Mouse (Mus musculus): Measurements from ENCODE around the gene Olfr552.
"Not testable (repeated sequence)": the region's sequence is repeated elsewhere in the genome, so short reads cannot be mapped to it uniquely, and the experiment has no call there.

The Olfr552 gene

DNA sequence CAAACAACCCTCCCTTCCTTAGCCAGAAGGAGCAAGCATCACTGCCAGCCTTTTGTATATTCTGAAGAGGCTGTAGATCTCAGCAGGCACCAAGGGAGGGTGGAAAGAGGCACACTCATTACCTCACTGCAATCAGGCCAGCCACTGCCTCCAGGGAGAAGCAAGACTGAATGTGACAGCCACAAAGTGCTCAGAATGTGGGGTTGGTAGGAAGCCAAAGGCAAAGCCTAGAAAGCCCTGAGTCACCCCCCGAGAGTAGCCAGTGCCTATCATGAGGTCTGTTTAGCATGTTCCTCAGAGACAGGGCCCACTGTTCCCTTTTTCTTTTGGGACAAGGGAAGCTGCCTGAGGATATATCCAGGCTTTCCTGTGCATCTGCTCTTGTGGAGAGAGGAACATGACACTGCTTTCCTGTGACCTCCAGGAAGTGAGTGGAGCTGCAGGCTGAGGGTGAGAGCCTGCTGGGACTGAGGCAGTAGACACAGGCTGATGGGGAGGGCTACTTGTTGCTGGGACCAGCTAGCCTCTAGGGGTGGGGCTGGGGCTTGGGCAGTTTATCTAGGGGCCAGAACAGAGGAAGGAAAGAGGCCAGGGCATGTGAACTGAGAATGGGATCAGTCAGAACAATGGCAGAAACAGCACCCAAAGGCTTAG is at the start of gene Olfr552:
TSS of gene Olfr552 (plus strand) at position 393 of the 654 bp plus-strand sequence.
- no peak for DNase-seq (ENCODE audit: low spot score in 2 of 2)

DNA sequence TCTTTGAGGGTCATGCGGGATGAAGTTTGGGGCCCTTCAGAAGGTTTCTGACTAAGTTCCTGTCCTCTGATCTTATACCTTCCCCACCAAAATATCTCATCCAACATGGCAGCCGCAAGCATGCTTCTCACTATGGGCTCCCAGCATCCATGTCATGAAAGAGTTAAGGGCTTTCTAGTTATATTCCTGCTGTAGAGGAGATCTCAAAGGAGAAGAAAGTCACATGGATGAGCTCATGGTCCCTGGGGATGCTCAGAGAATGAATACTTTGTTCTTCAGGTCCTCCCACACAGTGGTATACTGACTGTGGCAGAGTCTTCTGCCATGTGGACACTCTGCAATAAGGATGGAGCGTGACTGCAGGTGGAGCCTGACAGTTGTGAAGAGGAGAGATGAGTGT is 48.0 kb upstream of the Olfr552 start, which contains the start of gene Olfr549:
TSS of gene Olfr549 (plus strand) at position 301 of the 400 bp plus-strand sequence.
- no peak for DNase-seq (ENCODE audit: low spot score in 2 of 2)

DNA sequence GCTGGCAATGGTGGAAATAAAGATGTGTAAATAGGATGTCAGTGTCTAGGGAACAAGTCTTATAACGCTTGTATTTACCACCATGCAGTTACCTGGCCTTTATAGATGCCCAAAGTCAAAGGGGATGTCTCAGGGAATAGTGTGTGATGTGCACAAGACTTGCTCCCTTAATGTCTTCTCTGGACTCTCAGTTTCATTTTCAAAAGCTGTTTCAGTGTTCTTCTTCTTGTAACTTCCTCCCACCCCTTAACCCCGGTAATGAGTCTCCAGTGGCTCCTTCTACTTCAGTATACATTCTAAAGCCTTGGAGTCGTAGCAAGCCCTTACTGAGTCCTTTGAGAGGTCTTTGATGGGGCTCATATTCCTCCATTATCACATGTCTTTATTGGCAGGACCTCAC is 44.3 kb upstream of the Olfr552 start:
- no peak for DNase-seq (ENCODE audit: low spot score in 2 of 2)

DNA sequence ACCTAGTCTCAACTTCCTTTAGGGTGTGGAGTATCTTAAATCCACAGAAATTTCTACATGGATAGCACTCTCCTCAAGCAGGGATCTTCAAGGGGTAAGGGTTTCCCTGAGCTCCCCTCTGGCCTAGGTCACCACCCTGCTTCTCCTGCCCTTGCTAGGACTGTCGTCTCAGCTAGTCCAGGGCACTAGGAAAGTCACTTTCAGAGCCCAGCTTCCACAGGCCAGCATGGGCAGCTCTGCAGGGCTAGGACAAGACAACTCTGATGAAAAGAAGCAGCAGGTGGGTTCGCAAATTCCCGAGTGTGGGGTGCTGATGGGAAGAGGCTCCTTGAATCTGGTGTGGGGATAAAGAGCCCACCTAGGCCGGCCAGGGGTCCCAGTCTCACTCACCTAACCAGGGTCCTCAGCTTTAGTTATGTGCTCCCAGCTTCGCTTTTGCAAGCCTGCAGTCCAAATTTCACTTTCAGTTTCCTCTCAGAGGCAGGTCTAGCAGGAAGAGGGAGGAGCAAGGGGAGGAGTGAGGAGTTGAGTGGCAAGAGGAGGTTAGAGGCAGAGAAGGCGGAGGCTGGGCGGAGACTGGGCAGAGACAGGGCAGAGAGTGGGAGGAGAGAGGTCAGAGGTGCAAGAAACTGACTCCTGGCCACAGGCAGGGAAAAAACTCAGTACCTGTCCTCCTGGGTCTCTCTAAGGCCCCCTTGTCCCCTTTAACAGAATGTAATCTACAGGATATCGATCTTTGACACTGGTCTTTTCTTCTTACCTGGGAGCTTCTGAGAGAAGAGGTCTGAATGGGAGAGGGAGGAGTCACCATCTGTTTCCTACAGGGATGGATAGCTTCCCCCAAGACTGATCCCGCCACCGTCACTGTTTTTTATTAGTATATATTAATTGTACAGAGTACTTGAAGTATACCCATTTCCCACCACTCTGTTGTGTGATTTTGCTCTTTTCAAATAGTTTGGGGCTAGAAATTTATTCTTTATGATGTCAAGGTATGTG is 32.3 kb upstream of the Olfr552 start, which contains the start of gene Trim21:
TSS of gene Trim21 (minus strand) at position 488 of the 999 bp plus-strand sequence.
- DNase-seq (ENCODE audit: low spot score in 2 of 2): peak; percentile 14 to 23

DNA sequence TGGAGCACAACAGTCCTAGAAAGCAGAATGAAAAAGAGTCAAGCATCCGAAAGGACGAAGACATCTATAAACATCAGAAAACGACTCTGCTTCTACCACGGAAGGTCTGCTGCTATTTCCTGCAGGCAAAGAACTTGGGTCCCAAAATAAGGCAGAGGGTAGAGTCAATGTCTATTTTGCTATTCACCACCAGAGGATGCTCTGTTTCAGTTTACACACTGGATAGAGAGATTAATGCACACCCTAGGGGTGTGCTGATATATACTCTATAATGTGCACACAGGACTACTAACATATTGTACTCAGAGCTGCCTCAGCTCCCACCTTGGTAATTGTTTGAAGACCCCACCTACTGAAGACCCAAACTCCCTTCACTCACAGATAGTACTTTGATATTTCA is 31.4 kb upstream of the Olfr552 start:
- no peak for DNase-seq (ENCODE audit: low spot score in 2 of 2)

DNA sequence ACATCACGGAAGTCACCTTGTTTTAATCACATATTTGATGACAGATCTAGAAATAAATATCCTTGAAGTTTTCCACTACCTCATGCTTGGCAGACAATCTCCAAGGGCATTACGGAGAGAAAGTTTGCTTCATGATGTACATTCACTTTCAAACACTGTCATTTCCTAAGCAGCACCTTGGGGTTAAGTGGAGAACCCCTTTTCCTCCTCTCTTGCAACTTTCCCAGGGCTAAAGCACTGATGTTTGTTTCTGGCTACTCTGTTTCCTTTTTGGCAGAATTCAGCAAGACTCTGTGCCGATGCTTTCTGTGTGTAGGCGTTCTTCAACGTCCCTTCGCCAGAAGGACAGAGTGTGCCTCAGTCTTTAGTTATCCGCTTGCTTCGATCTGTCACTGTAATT is 26.4 kb upstream of the Olfr552 start, which contains the start of gene Olfr550:
TSS of gene Olfr550 (plus strand) at position 301 of the 400 bp plus-strand sequence.
- peak in 1 of 2 experiments; percentile 7 for DNase-seq (ENCODE audit: low spot score in 2 of 2)

DNA sequence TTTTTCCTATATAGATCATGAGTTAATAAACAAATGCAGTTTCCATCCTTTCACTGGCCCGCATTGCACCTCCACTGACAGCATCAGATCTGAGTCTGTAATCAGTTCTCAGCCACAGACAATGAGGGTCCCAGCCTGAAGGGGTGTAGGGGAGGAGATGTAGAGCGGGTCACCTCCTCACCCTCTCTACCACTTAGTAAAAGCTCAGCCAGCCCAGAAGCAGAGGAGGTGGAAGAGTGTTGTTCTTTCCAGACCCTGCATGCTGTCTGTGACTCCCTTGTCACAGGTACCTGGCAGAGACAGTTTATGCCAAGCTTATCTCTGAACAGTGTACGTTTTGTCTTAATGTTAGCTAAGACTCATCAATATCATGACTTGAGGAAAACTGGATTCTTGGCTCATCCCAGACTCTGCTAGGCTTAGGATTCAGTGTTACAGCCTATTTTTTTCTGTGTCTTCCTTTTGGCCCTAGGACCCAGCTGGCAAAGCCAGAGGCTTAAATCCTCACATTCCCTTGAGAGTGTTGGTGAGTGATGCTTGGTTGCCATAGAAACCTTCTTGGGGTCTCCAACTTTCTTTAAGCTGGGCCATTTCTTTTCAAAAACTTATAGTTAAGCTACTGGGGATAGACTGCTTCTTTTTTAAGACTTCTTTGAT is 24.3 kb upstream of the Olfr552 start:
- no peak for DNase-seq (ENCODE audit: low spot score in 2 of 2)

DNA sequence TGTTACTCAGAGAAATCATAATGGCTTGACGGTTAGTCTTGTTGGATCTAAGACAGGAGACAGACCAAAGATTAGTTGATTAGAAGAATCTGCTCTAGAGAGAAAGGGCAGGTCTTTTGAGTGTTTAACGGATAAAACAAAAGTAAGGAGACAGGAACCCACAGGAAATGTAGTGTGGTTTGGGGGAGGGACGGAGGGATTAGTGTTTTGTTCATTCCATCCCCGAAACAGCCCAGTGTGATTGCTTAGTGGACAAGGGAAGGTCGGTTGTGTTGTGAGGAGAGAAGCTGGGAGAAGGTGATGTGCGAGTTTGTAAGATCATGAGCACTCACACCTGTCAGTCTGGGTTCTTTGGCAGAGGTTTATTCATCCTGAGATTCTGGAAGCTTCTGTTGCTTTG is 21.6 kb upstream of the Olfr552 start:
- DNase-seq (ENCODE audit: low spot score in 2 of 2): no peak

DNA sequence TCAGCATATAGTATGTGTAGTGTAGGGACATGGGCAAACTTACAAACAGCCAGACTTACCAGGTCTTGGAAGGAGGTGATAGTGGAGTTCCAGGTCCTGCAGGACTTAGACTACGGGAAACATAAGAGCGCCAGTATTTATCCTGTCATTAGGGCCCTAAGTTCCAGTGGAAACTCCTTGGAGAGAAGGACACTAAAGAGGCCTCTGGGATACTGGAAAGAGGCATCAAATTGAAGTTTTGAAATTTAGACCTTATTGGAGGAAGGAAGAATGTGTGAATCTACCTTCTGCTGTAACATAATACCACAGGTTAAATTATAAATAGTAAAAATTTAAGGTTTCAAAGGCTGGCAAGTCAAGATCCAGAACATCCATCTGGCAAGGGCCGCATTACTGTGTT is 5.8 kb upstream of the Olfr552 start, which contains the start of gene Olfr551:
TSS of gene Olfr551 (minus strand) at position 101 of the 400 bp plus-strand sequence.
- DNase-seq (ENCODE audit: low spot score in 2 of 2): no peak

DNA sequence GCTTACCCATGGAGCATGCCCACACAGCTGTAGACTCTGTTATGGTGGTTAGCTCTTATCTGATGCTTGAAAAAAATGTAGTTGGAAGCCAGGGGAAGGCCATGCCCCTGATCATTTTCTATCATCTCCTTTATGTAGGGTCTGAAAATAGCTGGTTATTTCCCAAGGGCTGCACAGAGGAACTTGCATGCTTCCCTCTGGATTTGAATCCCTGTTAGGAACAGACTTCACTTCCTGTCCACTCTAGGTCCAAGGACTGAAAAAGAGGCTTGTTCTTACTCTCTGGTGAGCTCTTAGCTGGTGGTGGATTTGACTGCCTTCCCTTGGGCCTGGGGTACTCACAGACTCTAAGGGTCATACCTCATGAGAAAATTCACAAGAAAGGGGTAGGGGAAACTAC is 20.5 kb downstream of the Olfr552 start, which contains the start of gene Olfr553:
TSS of gene Olfr553 (minus strand) at position 101 of the 400 bp plus-strand sequence.
- DNase-seq (ENCODE audit: low spot score in 2 of 2): no peak

DNA sequence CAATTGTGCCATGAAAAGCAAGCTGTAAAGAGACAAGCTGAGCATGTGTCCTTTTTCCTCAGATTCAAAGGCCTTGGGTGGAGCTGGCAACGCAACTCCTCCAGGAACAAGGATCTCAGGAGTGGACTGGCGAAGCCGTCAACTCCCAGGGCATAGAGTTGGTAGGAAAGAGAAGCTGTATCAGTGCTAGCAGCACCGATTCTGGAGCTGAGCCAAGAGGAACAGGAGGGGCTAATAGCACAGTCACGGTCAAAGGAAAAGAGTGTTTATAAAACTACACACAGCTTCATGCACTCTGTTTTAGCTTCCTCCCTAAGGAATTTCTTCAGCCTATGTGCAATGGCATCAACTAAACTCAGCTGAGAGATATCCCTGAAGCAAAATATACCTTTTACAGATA is 22.0 kb downstream of the Olfr552 start:
- DNase-seq (ENCODE audit: low spot score in 2 of 2): no peak

DNA sequence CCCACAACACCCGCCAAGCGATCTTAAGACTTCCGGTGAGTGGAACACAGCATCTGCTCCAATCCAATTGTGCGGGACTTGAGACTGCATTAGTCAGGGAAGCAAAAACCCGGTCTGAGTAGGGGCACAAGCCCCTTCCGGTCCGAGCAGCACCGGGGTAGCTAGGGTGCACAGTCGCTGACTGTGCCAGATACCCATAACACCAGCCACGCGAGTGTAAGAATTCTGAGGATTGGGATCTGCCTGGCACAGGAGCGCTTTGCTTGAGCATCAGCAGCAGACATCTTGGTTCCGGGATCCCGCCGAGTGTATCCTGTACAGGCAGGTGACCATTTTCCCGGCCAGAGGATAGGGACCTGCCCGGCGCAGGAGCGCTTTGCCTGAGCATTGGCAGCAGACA is 22.8 kb downstream of the Olfr552 start:
- not testable (repeated sequence) for DNase-seq (ENCODE audit: low spot score in 2 of 2)

DNA sequence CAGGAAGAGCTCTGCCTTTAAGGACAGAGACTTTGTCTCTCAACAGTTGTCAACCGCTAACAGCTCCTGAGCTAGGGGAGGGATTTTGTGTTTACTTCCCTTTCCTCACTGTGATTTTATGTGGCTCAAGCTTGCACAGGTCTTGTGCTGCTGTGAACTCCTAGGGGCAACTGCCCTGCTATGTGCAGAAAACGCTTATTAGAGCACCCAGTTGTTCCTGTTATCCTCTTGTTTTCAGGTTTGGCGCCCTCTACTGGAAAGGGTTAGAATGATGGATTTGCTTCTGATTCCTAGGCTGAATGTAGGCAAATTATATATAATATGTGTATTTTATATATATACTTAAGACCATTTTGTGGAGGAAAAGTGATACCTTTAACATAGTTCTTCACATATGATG is 39.1 kb downstream of the Olfr552 start:
- DNase-seq (ENCODE audit: low spot score in 2 of 2): no peak

DNA sequence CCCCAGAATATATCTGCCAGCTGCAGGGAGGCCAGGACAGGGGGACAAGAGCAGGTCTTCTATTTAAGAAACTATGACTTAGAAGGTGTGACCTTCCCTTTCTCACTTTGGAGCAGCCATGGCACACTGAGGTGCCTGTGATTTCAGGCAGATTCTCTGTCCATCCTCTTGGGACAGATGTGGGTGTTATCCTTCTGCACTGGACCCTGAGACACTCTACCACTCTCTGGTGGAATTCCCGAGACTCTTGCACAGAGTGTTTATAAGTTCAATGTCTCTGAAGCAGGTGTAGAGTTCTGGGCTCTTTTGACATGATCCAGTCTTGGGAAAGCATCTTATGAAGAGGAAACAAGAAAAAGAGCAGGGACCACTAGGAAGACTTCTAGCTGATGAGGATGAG is 40.6 kb downstream of the Olfr552 start, which contains the start of gene Olfr554:
TSS of gene Olfr554 (plus strand) at position 301 of the 400 bp plus-strand sequence.
- no peak for DNase-seq (ENCODE audit: low spot score in 2 of 2)

DNA sequence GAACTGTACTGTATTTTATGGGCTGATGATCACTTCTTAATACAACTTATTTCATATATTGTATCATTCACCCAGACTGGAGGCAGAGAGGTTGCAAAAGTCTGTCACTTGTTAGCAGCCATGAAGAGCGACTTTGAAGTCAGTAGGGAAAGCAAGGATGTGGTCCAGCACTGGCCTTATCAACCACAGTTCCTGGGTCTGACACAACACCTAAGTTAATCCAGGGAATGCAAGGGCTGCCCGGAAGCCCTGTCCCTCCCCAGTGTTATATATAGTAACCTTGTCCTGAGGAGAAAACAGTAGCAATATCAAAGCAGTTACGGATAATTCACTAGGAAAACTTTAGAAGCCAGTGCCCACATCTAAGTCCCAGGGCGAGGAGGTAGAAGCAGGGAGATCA is 47.4 kb downstream of the Olfr552 start:
- DNase-seq (ENCODE audit: low spot score in 2 of 2): not testable (repeated sequence)

Data from right cerebral cortex, postnatal 36 days (tissue).